Mouse (Mus musculus): ENCODE measurements around the gene Prrg3. TPM values are rescaled to one million over a fixed set of nuclear protein-coding genes. Genes with fewer than 3 reads are reported as not detected.

Gene Prrg3
- polyA plus RNA-seq, 2 experiments from 2014 or later: not detected

Other genes starting within 250 kb of the Prrg3 start
- 10 to 100 TPM; 27.1 to 31.9 TPM for gene Vma21, start 146.7 kb upstream of the Prrg3 start, polyA plus RNA-seq (2017; shearing (Covaris generic))
- under 1 TPM in 1 of 2 experiments, not detected in 1; 0.38 TPM for gene Gm1141, start 41.6 kb upstream of the Prrg3 start, polyA plus RNA-seq (2017; shearing (Covaris generic))
- not detected for gene Fate1, start 10.4 kb downstream of the Prrg3 start, polyA plus RNA-seq (2017; shearing (Covaris generic))
- not detected for gene Cnga2, start 29.2 kb downstream of the Prrg3 start, polyA plus RNA-seq (2017; shearing (Covaris generic))

Measured in CD4-positive, CD25-positive, alpha-beta regulatory T cell, adult 4 months (primary cell).